Mouse (Mus musculus) ES-CJ7 (cell line): ENCODE measurements around the gene Olfr530.

Experiments
- DNase-seq: peaks from one replicate; pipeline ENCODE4 v3.0.0; 2011; ENCODE audit warnings: low read depth, low spot score

The Olfr530 gene

DNA sequence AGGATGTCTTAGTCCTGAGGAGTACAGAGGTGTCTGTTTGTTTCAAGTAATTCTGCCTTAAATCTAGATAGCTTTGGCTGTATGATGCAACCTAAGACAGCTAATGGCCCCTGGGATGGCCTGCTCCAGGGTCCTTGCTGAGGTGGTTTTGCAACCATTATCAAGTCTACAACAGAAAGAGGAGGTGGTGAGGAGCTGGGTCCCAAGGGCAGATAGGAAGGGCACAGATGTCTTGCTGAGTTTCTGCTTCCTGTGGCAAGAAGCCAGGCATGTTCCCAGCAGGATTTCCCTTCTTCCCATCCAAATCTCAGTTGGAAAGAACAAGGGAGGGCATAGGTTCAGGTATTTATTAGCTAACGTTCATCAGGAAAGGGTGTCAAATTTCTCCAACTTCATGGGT lies at the start of gene Olfr530:
TSS of gene Olfr530 (minus strand) at position 101 of the 400 bp plus-strand sequence.
- no peak for DNase-seq

DNA sequence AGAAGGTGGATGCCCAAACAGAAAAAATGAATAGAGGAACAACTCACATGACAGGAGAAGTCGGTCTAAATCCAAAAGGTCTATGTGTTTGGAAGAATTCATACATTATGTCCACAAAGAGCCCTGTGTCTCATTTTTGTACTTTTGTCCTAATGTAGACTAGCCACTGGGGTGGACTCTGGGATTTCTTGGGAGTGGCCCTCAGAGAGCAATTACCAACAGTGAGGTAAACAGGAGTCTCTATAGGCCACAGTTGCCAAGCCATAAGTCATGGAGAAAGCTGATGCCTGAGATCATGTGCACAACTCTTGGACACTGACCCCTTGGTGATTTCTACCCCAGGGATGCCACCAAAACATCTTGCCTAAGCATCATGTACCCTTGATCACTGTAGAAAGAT lies 45.4 kb upstream of the Olfr530 start, which contains the start of gene Olfr532:
TSS of gene Olfr532 (minus strand) at position 101 of the 400 bp plus-strand sequence.
- DNase-seq, result no peak

DNA sequence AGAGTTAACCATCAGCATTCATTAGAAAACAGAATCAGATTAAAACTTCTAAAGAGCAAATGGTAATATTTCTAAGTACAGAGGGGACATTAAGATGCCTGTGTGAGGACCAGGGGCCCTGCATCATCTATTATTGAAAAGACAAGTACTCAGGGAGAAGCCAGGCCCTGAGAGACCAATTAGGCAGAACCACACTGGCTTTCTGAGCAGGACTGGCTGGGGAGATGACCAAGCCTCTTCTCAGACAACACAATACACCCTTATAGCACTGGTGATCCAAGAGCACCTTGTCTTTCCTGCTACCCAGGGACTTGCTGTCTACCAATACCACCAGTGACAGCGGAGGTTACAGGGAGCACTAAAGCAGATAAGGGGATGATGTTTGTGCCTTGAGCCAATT lies 26.7 kb upstream of the Olfr530 start, which contains the start of gene Olfr531:
TSS of gene Olfr531 (minus strand) at position 101 of the 400 bp plus-strand sequence.
- DNase-seq, result no peak

- DNase-seq, result no peak
These were observed 780 bp upstream of the Olfr530 start for GRCm38 (mm10) chr7:140376911-140377310.

GRCm38 (mm10) chr7:140374300-140374699 lies 1.8 kb downstream of the Olfr530 start:
- DNase-seq, result no peak

- DNase-seq, result no peak
These were observed 14.6 kb downstream of the Olfr530 start, which contains the start of gene Olfr60 for GRCm38 (mm10) chr7:140361571-140361970. Gene Olfr60 (minus strand): TSS chr7:140361671.

- no peak for DNase-seq
These were observed 42.4 kb downstream of the Olfr530 start, which contains the start of gene Olfr527 for GRCm38 (mm10) chr7:140333717-140334116. Gene Olfr527 (plus strand): TSS chr7:140334017.

DNA sequence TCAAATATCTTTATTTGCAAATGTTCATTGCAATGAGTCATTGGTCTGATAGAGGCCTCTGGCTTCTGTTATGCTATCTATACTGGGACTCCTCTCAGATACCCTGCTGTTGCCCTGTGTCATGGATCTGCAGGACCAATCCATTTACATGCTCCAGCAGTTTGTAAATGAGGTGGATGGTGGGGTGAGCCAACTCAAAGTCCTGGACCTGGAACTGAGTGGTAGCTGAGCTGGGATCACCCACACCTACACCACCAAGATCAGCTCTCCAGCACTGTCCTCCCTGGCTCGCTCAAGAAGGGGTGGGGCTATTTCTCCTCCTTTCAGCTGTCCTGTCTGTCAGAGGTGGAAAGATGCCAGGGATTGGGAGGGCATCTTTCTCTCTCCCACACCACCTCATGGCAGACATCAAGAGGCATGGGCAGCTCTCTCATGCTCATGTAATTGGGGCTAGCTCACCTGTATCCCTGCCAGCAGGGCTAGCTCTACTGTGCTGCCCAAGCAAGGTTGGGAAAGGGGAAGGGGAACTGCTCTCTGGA lies 46.3 kb downstream of the Olfr530 start:
- no peak for DNase-seq
